Mouse (Mus musculus): ENCODE data around the gene 1700092M07Rik.

1700092M07Rik gene

DNA sequence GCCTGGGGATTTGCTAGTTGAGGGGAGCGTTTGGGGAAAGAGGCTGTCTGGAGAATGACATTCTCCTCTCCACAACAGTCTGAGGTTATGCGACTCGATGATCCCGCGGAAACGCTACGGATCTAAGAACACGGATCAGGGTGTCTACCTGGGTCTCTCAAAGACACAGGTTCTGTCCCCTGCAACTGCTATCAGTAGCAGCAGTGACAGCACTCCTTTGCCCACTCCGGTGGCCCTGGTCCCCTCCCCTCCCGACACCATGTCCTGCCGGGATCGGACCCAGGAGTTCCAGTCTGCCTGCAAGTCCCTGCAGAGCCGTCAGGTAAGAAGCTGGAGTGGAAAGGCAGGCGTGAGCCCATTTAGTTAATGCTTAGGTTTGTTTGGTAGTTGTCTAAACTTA lies 1.7 kb downstream of the 1700092M07Rik start:
- no peak for DNase-seq (ENCODE audit: low spot score)

DNA sequence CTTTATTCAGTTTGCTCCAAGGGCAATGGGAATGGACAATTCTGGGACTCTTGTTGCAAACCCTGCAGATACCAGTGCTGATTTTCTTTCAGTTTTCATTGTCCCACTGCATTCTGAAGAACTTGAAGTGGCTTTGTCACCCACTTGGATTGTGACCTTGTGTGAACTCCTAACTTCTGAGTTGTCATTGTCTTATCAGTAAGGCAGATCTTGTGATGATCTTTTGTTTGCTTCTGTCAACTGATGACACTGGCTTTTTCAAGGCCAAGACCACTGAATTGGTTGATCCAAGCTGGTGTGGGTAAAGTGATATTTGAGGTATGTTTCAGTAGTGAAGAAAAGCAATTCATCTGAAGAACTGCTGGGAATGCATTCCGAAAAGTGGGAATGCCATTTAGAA lies 4.9 kb downstream of the 1700092M07Rik start:
- DNase-seq (ENCODE audit: low spot score) = no peak

DNA sequence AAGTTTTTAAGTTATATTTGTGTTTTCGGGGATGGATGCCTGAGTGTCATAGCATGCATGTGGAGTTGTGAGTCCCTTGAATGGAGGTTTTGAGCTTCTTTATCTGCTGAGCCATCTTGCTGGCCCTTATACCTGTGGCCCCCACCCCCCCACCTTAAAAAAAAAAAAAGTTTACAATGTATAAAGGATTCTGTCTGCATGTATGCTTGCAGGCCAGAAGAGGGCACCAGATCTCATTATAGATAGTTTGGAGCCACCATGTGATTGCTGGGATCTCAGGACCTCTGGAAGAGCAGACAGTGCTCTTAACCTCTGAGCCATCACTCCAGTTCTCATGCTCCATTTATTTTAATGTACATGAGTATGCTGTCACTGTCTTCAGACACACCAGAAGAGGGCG lies 6.8 kb downstream of the 1700092M07Rik start:
- DNase-seq (ENCODE audit: low spot score) = no peak

DNA sequence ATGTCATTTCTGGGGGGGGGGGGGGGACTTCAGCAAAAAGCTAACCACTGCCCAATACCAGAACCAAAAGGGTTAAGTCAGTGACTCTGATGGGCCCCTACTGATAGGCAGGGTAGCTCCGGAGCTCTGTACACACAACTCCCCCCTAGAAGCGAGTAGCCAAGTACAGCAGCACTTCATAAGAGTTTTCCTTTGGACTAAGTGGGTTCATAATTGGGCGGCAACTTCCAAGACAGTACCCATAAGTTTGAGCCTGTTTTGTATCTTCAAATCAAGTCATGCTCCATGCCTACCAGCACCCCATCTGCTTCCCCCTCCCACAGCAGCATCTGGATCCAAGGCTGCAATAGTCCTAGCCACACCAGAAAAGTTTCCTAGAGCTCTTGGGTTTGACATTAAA lies 15.1 kb downstream of the 1700092M07Rik start:
- no peak for DNase-seq (ENCODE audit: low spot score)

DNA sequence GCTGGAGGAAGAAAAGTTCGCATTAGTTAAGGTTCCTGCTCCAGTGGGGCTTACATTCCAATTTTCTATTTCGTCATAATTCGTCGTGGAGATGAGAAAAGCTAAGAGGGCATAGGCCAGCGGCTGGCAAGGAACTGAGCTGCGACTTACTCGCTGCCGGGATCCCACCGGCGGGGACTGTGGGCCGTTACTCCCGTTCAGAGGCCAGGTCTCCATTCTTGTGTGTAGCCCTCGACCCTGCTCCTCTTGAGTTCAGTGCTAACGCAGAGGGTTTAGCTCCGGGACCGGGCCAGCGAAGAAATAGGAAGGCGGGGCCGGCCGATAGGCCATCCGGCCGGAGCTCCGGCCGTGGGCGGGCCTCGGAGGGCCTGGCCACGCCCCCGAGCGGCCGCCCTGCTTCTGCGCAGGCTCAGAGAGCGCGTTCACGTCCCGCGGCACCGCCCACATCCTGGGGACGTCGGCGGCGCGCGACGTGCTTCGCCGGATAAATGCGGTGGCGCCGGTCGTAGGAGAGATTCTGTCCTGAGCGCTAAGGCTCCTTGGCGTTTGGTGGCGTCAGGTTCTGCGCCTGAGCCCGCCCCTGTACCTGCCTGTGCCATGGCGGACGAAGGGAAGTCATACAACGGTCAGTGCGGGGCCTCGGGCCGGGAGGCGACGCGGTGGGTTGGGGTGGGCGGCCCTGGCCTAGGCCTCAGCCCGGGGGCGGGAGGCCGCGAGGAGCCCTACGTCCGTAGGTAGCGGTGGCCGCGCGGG lies 16.3 kb downstream of the 1700092M07Rik start, which contains the start of gene Nxf1:
Gene Nxf1 (plus strand): TSS at position 439 of the 753 bp plus-strand sequence.
- peak; percentile 95 for DNase-seq (ENCODE audit: low spot score)

DNA sequence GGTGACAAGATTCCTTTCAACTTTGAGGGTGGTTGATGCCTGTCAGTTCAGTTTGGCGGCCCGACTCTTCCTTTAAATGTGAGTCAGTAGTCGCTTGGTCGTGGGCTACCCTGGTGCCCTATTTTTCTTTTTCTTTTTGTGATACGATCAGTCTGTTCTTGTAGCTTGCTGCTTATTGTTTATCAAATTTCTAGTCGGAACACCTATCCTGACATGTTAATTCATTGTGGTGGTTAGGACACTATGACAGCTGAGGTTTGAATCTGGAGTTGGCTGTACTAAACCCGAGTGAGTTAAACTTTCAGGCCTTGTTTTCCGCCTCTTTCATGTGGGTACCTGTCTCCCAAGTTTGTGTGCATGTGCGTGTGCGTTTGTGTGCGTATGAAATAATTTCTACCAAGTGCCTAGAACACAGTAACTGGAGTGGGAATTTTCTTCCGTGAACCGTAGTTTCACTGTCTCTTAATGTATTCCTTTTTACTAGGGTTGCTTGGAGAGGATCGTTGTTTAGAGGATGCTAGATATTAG lies 17.0 kb downstream of the 1700092M07Rik start:
- no peak for DNase-seq (ENCODE audit: low spot score)

DNA sequence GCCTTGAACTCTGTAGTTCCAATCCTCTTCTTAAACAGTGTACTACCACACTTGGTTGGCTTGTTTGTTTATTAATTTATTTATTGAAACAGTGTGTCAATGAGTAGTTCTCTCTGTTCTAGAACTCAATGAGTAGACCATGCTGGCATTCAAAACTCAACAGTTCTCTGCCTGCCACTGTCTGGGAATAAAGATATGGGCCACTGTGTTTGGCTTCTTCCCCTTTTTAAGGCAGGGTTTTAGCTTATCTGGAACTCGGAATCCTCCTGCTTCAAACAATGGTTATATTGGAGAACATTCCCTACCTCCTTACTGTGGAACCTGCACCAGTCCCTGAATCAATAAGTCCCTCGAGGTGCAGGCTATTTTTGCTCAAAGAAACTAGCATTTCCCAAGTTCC lies 18.4 kb downstream of the 1700092M07Rik start:
- no peak for DNase-seq (ENCODE audit: low spot score)

DNA sequence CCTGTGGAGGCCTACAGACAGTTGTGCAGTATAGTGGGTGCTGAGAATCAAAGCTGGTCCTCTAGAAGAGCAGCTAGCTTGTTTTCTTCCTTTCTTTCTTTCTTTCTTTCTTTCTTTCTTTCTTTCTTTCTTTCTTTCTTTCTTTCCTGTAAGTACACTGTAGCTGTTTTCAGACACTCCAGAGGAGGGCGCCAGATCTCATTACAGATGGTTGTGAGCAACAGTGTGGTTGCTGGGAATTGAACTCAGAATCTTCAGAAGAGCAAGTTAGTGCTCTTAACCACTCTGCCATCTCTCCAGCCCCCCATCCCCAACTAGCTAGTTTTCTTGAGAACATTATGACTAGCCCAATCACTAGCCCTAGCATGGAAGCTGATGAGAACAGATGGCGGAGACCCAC lies 20.2 kb downstream of the 1700092M07Rik start:
- no peak for DNase-seq (ENCODE audit: low spot score)

DNA sequence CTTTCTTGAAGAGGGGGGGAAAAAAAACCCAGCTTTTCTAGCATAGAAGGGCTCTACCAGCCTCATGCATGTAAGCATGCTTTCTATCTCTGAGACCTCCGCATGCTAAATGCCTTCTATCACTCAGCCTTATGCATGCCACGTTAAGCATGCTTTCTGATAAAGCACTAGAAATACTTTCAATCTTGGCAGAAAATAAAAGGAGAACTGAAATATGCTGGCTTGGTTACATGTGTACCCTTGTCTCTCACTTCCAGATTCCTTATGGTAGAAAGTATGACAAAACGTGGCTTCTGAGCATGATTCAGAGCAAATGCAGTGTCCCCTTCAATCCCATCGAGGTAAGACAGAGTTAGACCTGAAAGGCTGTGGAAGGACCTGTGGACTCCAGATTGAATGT lies 22.8 kb downstream of the 1700092M07Rik start:
- DNase-seq (ENCODE audit: low spot score) = no peak

DNA sequence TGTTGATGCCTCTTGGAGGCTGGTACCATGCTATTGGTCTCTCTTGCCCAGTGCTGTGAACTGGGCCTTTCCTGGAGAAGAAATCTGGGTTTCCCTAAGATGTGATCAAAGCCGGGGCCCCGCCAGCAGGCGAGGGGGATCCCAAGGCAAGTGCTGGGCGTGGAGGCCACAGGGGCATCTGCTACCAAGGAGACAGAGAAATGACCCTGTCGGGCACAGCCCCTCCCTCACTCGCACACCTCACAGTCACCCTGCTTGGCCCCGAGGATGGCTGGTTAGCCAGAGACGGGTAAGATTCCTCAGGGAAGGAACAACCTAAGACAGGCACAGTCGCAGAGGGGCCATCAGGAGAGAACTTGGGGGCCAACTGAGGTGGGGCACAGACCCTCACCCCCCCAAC lies 25.0 kb downstream of the 1700092M07Rik start:
- no peak for DNase-seq (ENCODE audit: low spot score)

DNA sequence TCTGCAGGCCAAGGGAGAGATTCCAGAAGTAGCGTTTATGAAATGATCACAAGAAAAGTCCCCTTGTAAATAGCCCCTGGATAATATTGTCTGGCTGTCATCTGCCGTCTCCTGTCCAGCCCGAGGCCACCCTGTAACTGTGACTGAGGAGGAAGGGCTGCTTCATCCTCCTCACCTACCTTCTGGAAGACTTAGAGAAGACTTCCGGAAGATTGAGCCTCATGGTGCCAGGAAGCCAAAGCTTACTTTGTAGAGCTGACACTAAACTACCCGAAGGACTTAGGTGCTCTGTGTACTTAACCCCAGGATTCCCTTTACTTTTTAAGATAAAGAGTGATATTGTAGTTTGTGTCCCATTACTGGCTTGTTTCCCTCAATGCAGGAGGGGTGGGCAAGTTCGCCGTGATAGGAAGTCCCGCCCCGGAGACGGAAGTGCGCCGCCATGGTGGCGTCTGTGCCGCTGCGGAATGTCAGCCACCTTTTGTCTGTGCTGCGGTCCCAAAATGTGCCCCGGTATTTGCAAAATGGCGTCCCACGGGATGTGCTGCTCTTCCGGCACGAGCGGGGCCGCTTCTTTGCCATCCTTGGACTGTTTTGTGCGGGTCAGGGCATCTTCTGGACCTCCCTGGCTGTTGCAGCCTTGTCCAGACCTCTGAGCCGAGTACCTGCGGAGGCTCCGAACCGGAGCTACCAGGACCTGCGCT lies 30.2 kb downstream of the 1700092M07Rik start, which contains the start of gene Tmem223:
Gene Tmem223 (plus strand): TSS at position 430 of the 704 bp plus-strand sequence.
- peak; percentile 74 for DNase-seq (ENCODE audit: low spot score)

DNA sequence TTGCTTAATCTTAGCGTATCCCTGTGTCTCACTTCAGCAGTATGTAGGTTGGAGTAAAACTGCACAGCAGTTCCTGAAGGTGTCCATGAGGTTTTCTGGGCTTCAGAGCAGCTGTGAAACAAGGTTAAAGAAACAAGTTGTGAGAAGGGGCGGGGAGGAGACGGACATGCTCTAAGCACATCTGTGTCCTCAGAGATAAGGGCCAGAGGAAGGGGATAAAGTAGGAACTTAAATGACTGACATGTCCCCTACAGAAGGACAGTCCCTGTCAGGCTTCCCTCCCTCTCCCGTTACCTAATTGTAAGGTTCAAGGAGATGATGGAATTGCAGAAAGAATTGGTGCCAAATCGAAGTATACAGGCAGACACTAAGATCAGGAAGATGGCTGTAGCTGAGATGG lies 32.5 kb downstream of the 1700092M07Rik start:
- DNase-seq (ENCODE audit: low spot score) = no peak

DNA sequence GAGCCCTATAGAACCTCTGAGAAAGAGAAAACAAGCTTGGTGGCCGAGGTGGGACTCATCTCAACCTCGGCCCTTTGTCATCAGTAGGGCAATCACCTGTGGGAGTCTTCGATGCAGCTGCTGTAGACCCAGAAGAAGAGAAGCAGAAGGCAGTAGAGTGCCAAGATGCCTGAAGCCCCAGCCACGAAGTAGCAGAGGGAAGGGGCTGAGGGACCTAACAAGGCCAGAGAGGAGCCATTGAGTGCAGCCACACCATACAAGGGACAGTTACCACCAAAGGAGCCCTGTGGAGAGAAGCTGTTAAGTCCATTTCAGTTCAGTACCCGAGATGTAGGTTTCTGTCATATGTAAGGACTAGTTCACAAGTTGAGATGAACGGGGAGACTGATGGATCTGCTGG lies 32.9 kb downstream of the 1700092M07Rik start:
- no peak for DNase-seq (ENCODE audit: low spot score)

DNA sequence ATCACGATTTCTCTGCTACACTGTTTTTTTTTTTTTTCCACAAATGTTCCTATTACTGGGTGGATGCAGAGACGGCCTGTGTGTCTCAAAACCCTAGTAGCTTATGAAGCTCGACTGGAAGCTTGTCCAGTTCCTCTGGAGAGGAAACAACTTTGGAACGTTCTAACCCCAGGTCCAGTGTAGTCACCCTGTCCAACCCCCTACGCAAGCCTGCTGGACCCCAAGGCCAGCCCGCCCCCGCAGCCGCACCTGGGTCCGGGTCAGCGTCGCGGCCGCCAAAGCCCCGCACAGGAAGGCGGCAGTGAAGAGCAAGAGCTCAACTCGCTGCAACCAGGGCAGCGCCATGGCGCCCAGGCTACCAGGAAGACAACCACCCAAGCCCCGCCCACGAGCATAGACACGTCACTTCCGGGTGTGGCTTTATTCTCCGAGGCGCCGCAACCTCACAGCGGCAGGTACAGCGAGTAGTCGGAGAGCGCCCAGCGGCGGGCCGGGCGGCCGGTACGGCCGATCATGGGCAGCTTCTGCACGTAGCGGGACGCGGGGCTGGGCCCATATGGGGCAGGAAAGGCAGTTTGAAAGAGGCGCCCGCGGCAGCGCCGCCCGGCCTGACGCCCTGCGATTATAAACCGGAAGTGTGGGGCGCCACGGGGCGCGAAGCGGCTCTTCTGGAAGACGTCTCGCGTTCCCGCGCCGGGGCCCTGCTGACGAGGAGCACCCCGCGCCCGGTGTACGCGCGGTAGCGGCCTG lies 33.7 kb downstream of the 1700092M07Rik start, which contains the start of gene Tmem179b:
Gene Tmem179b (minus strand): TSS at position 382 of the 750 bp plus-strand sequence.
- DNase-seq (ENCODE audit: low spot score) = peak; percentile 97

DNA sequence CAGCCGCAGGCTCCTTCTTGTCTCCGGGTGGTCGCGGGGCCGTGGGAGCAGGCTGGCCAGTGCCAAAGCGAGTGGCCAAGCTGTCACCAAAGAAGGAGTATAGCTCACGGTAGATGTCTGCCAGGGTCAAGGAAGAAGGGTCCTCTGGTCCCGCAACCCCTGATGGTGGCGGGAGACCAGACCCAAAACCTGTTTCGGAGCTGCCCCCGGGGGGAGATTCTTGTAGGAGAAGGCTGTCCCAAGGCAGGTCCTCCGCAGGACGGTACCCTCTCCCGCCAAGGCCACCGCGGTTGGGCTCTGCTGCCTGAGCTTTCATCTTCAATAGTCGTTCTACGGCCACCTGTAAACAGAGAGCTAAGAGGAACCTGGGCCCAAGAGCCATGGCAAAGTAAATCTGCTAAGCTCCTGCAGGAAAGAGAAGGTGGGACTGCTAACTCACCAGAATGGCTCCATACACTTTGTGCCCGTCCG lies 34.5 kb downstream of the 1700092M07Rik start:
- DNase-seq (ENCODE audit: low spot score) = no peak

DNA sequence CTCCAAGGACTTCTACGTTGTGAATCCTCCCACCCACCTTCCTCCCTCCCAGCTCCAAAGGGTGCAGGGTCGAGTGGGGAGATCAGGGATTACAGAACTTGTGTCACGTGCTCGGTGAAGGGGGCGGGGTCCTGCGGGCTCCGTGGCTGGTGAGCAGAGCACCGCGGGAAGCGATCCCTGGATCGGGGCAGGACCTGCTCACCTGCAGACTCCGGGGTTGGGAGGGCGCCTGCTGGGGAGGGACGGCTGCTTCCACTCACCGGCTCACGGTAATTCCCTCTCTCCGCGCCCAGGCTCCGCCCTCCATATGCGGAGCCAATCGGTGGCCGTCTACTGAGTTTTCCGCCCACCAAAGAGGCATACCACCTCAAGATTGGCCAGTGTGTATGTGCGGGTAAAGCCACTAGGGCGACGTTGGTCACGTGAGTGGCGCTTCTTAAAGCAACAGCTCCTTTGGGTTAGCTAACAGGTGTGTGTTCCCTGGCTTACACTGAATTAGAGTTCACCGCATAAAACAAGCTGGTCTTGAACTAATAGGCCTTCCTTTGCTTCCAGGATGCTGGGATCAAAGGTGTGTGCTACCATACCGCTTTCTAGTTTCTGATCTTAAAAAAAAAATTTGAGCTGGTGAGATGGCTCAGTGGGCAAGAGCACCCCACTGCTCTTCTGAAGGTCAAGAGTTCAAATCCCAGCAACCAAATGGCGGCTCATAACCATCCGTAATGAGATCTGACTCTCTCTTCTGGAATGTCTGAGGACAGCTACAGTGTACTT lies 45.7 kb downstream of the 1700092M07Rik start, which contains the start of gene Taf6l:
Gene Taf6l (minus strand): TSS at position 410 of the 774 bp plus-strand sequence.
- peak; percentile 91 for DNase-seq (ENCODE audit: low spot score)

DNA sequence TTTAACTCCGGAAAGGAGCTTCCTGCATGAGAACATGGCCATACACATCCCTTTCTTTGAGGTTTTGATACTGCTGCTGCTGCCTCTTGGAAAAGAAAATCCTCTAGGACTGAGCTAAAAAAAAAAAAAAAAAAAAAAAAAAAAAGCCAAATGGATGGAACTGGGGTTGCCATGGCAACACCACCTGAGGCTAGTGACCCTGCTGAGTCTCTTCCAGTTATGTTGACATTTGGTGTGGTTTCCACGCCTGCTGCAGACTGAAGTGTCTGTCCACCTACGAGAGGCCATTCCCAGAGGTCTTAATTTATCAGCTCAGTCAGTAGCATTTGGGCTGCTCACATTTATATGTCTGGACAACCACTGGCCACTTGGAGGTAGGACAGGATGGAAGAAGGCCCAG lies 48.0 kb downstream of the 1700092M07Rik start:
- no peak for DNase-seq (ENCODE audit: low spot score)

DNA sequence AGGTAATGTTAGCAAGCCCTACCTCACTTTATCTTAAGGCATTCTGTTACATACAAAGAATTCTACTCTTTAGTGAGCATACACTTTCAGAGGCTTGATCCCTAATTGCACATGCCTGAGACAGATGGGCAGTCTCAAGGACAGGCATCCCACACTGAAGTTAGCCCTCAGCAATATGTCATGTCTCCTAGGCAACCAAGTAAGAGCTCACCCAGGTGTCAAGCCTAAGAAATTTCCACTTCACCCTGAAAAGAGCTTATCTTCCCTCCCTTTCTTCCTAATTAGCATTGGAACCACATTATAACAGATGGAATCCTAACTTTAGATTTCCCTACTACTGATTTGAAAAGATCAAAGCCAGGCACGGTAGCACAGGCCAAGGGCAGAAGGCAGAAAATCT lies 48.7 kb downstream of the 1700092M07Rik start:
- DNase-seq (ENCODE audit: low spot score) = no peak

DNA sequence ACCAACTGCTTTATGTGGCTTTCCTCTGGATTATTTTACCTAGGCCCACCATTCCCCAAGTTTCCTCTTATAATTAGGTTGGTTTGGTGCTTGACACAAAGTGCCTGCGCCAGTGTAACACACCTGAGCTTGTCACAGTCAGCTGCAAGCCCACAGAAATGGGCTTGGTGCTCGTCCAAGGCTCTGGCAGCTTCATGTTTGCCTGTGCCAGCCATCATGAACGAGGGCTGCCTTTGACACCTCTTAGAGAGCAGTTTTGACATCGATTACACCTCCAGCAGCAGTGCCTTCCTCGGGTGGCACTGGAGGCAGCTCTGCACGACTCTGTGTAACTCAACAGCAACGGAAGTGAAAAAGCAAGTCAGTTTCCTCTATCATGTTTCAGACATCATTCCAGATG lies 49.7 kb downstream of the 1700092M07Rik start:
- no peak for DNase-seq (ENCODE audit: low spot score)

Data from urinary bladder, postnatal 14 days (tissue).